Mouse (Mus musculus): Measurements from ENCODE around the gene Tenm2.

DNA sequence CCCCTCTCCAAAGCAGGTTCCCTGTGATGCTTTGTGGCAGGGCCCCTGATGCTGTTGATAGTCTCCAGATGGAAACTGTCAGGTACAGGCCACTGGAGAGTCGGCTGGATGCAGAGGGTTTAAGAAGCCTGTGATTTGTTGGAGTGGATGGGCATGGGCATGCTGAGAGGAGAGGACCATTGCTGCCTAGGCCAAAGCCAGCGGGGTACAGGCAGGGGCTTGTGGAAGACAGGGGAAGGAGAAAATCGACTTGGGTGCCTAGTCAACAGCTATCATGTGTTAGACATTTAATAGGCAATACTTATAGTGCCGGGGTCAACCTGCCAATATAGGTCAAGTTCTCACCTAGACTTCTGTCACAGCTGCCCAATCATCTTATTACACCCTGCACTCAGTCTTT lies 926.4 kb downstream of the Tenm2 start:
- TF ChIP-seq CTCF (IDR thresholded peaks at IDR 0.05; ENCODE audit: low read depth, low read length) = no peak
- TF ChIP-seq POLR2A (IDR thresholded peaks at IDR 0.05; ENCODE audit: borderline replicate concordance, low read depth, low read length) = no peak

All from bone marrow macrophage, adult 2 months (primary cell).